Mouse (Mus musculus): ENCODE results near the gene Zfp560.
A peak's percentile ranks its signal among the peaks of the same experiment; 100 is the strongest.

Zfp560 gene

GRCm38 (mm10) chr9:20384532-20385342 lies at the start of gene Zfp560:
Gene Zfp560, minus strand, starts transcription at chr9:20385177.
- Histone ChIP-seq H3K36me3 (ENCODE audit: insufficient read depth, low read length) (no peaks in the 10 kb centered on the region), H3K9me3 (ENCODE audit: low read length) (peaks cover 45% of the 10 kb centered on the region), H3K27me3 (ENCODE audit: insufficient read depth, low read length) (no peaks in the 10 kb centered on the region), H3K4me3 (replicated peaks; ENCODE audit: low read length) (peak within 1 kb of the TSS; percentile 81), H3K4me1 (replicated peaks; ENCODE audit: low read depth, low read length) (no peaks in the 10 kb centered on the region; the same call in 1 of the 2 replicates)
- peak; percentile 35 for TF ChIP-seq CTCF (conservative IDR thresholded peaks at IDR 0.05; ENCODE audit: low read length)
- no peak for TF ChIP-seq NANOG (IDR thresholded peaks at IDR 0.05; ENCODE audit: borderline replicate concordance, low read length)
- TF ChIP-seq POU5F1 (IDR thresholded peaks at IDR 0.05; ENCODE audit: borderline replicate concordance, low read length) = no peak

- no peaks in the 10 kb centered on the region for H3K9me3 ChIP-seq (ENCODE audit: low read length)
- no peak overlapping the region for H3K4me3 ChIP-seq (replicated peaks; ENCODE audit: low read length)
- peaks cover 6% of the 10 kb centered on the region; the same call in 1 of the 2 replicates for H3K4me1 ChIP-seq (replicated peaks; ENCODE audit: low read depth, low read length)
- 0 out of 2 replicates have a peak, but pooled peaks cover 1% of the 10 kb centered on the region for H3K36me3 ChIP-seq (ENCODE audit: insufficient read depth, low read length)
- no peak for TF ChIP-seq CTCF (conservative IDR thresholded peaks at IDR 0.05; ENCODE audit: low read length)
- TF ChIP-seq NANOG (IDR thresholded peaks at IDR 0.05; ENCODE audit: borderline replicate concordance, low read length) = no peak
- no peak for TF ChIP-seq POU5F1 (IDR thresholded peaks at IDR 0.05; ENCODE audit: borderline replicate concordance, low read length)
- no peaks in the 10 kb centered on the region for H3K27me3 ChIP-seq (ENCODE audit: insufficient read depth, low read length)
Observed at GRCm38 (mm10) chr9:20430004-20430403, 45.0 kb upstream of the Zfp560 start.

DNA sequence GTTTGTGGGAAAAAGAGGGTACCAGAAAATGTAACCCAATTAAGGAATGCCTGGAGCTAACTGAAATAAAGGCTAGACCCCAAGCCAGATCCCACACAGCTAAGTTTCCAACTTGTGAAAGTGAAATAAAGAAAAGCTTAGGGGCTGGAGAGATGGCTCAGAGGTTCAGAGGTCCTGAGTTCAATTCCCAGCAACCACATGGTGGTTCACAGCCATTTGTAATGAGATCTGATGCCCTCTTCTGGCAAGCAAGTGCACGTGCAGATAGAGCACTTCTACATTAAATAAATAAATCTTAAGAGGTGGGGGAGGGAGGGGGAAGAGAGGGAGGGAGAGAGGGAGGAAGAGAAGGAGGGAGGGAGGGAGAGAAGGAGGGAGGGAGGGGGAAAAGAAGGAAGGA lies 26.5 kb upstream of the Zfp560 start:
- 0 out of 2 replicates have a peak, but pooled peaks have one; percentile 3 for TF ChIP-seq CTCF (conservative IDR thresholded peaks at IDR 0.05; ENCODE audit: low read length)
- no peak for TF ChIP-seq NANOG (IDR thresholded peaks at IDR 0.05; ENCODE audit: borderline replicate concordance, low read length)

DNA sequence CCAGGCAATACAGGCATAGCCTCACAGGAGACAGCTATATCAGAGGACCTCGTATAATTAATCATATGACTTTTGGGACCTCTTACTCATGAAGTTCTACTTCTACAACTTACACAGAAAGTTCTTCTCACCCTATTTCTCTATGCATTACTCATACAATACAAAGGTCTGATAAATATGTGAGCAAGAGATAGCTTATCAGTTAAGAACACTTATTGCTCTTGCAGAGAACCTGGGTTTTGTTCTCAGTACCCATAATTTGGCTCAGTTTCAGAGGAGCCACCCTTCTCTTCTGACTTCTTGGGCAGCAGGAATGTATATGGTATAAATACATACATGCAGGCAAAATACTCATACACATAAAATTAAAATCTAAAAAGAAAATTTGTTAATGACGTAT lies 24.3 kb upstream of the Zfp560 start:
- H3K27me3 ChIP-seq (ENCODE audit: insufficient read depth, low read length) = no peaks in the 10 kb centered on the region

More for the DNA sequence above, 26.5 kb upstream of the Zfp560 start:
- H3K4me1 ChIP-seq (replicated peaks; ENCODE audit: low read depth, low read length) = no peaks in the 10 kb centered on the region
- no peaks in the 10 kb centered on the region for H3K27me3 ChIP-seq (ENCODE audit: insufficient read depth, low read length)
- no peak overlapping the region for H3K4me3 ChIP-seq (replicated peaks; ENCODE audit: low read length)
- H3K36me3 ChIP-seq (ENCODE audit: insufficient read depth, low read length) = no peaks in the 10 kb centered on the region
- peaks cover 12% of the 10 kb centered on the region for H3K9me3 ChIP-seq (ENCODE audit: low read length)

DNA sequence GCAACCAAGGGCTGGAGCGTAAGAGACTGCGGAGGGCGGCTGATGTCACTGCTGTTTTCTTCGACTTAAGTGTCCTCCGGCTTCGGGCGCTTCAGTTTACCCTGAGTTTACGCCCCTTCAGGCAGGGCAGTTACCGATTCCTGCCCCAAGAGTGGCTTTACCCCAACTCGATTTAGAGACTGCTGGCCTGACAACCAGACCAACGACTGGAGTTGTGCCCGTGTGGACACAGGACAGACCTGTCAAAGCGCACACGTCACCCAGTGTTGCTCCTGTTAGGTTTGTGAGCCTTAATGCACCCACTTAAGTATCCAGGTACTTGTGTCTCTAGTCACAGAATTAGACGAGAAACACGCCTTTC lies 346 bp upstream of the Zfp560 start:
- no peaks in the 10 kb centered on the region for H3K36me3 ChIP-seq (ENCODE audit: insufficient read depth, low read length)
- no peak for TF ChIP-seq NANOG (IDR thresholded peaks at IDR 0.05; ENCODE audit: borderline replicate concordance, low read length)
- TF ChIP-seq POU5F1 (IDR thresholded peaks at IDR 0.05; ENCODE audit: borderline replicate concordance, low read length) = no peak
- TF ChIP-seq CTCF (conservative IDR thresholded peaks at IDR 0.05; ENCODE audit: low read length) = no peak
- H3K4me1 ChIP-seq (replicated peaks; ENCODE audit: low read depth, low read length) = no peaks in the 10 kb centered on the region; the same call in 1 of the 2 replicates
- peak overlapping the region; percentile 81 for H3K4me3 ChIP-seq (replicated peaks; ENCODE audit: low read length)
- H3K27me3 ChIP-seq (ENCODE audit: insufficient read depth, low read length) = no peaks in the 10 kb centered on the region
- peaks cover 48% of the 10 kb centered on the region for H3K9me3 ChIP-seq (ENCODE audit: low read length)

More for the DNA sequence above, 24.3 kb upstream of the Zfp560 start:
- Histone ChIP-seq H3K9me3 (ENCODE audit: low read length) (peaks cover 6% of the 10 kb centered on the region), H3K36me3 (ENCODE audit: insufficient read depth, low read length) (no peaks in the 10 kb centered on the region), H3K4me3 (replicated peaks; ENCODE audit: low read length) (no peak overlapping the region), H3K4me1 (replicated peaks; ENCODE audit: low read depth, low read length) (no peaks in the 10 kb centered on the region)
- TF ChIP-seq POU5F1 (IDR thresholded peaks at IDR 0.05; ENCODE audit: borderline replicate concordance, low read length) = no peak
- TF ChIP-seq CTCF (conservative IDR thresholded peaks at IDR 0.05; ENCODE audit: low read length) = no peak
- TF ChIP-seq NANOG (IDR thresholded peaks at IDR 0.05; ENCODE audit: borderline replicate concordance, low read length) = no peak

GRCm38 (mm10) chr9:20383659-20384058 lies 1.3 kb downstream of the Zfp560 start:
- Histone ChIP-seq H3K4me3 (replicated peaks; ENCODE audit: low read length) (no peak overlapping the region), H3K9me3 (ENCODE audit: low read length) (peaks cover 41% of the 10 kb centered on the region), H3K36me3 (ENCODE audit: insufficient read depth, low read length) (no peaks in the 10 kb centered on the region), H3K27me3 (ENCODE audit: insufficient read depth, low read length) (no peaks in the 10 kb centered on the region), H3K4me1 (replicated peaks; ENCODE audit: low read depth, low read length) (no peaks in the 10 kb centered on the region; the same call in 1 of the 2 replicates)
- no peak for TF ChIP-seq CTCF (conservative IDR thresholded peaks at IDR 0.05; ENCODE audit: low read length)
- TF ChIP-seq NANOG (IDR thresholded peaks at IDR 0.05; ENCODE audit: borderline replicate concordance, low read length) = no peak
- no peak for TF ChIP-seq POU5F1 (IDR thresholded peaks at IDR 0.05; ENCODE audit: borderline replicate concordance, low read length)

DNA sequence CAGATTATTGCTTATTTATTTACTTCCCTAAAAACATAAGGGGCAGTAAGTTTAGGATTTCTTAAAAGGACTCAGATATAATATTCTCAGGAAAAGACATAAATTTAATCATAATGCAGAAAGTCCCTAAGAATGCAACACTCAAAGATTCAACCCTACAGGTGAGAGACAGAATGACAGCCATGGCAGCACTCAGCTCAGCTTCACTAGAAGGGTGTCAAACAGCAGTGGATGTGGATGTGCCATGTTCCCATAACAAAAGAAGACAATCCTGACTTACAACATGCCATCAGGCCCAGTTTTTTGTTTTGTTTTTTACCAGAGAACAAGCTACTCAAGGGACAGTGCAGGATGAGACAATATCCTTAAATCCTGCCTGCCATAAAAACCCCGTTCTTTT lies 10.3 kb downstream of the Zfp560 start:
- Histone ChIP-seq H3K4me1 (replicated peaks; ENCODE audit: low read depth, low read length) (no peaks in the 10 kb centered on the region), H3K27me3 (ENCODE audit: insufficient read depth, low read length) (no peaks in the 10 kb centered on the region), H3K36me3 (ENCODE audit: insufficient read depth, low read length) (no peaks in the 10 kb centered on the region), H3K4me3 (replicated peaks; ENCODE audit: low read length) (no peak overlapping the region), H3K9me3 (ENCODE audit: low read length) (peaks cover 14% of the 10 kb centered on the region)
- no peak for TF ChIP-seq POU5F1 (IDR thresholded peaks at IDR 0.05; ENCODE audit: borderline replicate concordance, low read length)
- TF ChIP-seq NANOG (IDR thresholded peaks at IDR 0.05; ENCODE audit: borderline replicate concordance, low read length) = peak; percentile 46; the same call in 1 of the 2 replicates
- peak; percentile 42 for TF ChIP-seq CTCF (conservative IDR thresholded peaks at IDR 0.05; ENCODE audit: low read length)

DNA sequence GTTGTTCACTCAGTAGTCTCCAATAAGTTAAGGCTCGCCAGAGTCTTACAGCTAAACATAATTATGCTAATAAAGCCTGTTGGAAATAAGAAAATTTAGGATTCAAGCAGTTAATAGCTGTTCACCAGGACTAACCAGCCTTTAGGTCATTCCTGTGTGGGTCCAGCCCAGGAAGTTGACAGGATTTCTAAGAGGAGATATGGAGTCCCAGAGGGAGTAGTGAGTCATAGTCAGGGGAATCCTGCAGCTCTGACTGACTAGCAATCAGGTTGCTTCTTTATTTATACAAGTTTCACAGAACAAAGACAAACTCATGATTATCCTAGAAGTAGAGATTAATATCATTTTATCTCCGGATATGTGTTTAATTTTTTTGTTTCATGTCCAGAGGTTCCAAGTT lies 17.7 kb downstream of the Zfp560 start:
- H3K9me3 ChIP-seq (ENCODE audit: low read length) = peaks cover 8% of the 10 kb centered on the region
- H3K4me1 ChIP-seq (replicated peaks; ENCODE audit: low read depth, low read length) = no peaks in the 10 kb centered on the region
- TF ChIP-seq CTCF (conservative IDR thresholded peaks at IDR 0.05; ENCODE audit: low read length) (no peak), NANOG (IDR thresholded peaks at IDR 0.05; ENCODE audit: borderline replicate concordance, low read length) (no peak), POU5F1 (IDR thresholded peaks at IDR 0.05; ENCODE audit: borderline replicate concordance, low read length) (no peak)
- no peaks in the 10 kb centered on the region for H3K36me3 ChIP-seq (ENCODE audit: insufficient read depth, low read length)
- no peak overlapping the region for H3K4me3 ChIP-seq (replicated peaks; ENCODE audit: low read length)
- H3K27me3 ChIP-seq (ENCODE audit: insufficient read depth, low read length) = no peaks in the 10 kb centered on the region
